Mouse (Mus musculus): ENCODE measurements around the gene Gse1. TPM values are rescaled to one million over a fixed set of nuclear protein-coding genes. Genes with fewer than 3 reads are reported as not detected.
A peak's percentile ranks its signal among the peaks of the same experiment; 100 is the strongest.

The Gse1 gene
- polyA plus RNA-seq, 1 experiment from 2014 or later: 20.7 TPM

- ATAC-seq (ENCODE audit: low FRiP score) (no peak), DNase-seq (ENCODE audit: low spot score, missing footprints) (no peak)
- H3K27ac ChIP-seq (ENCODE audit: low read depth, low read length): no peak overlapping the region
- no peaks in the 10 kb centered on the region for H3K9me3 ChIP-seq (ENCODE audit: control insufficient read depth, low read length)
- WGBS: 90% methylated on average over 11 of the region's 11 CpGs
- no peak overlapping the region for H3K4me2 ChIP-seq
- H3K27me3 ChIP-seq (ENCODE audit: control insufficient read depth, insufficient read depth, low read length): no peaks in the 10 kb centered on the region; the same call in 1 of the 2 replicates
- no peak overlapping the region for H3K9ac ChIP-seq (ENCODE audit: low read length)
- H3K36me3 ChIP-seq (ENCODE audit: control insufficient read depth, insufficient read depth, low read length): no peaks in the 10 kb centered on the region
- H3K4me3 ChIP-seq (ENCODE audit: low read depth, low read length): no peak overlapping the region
- peaks cover 36% of the 10 kb centered on the region for H3K4me1 ChIP-seq (ENCODE audit: control insufficient read depth, insufficient read depth, low read length)
Observed at GRCm38 (mm10) chr8:120478754-120479153, 250.5 kb downstream of the Gse1 start.

GRCm38 (mm10) chr8:120479691-120480090 is 251.4 kb downstream of the Gse1 start:
- ATAC-seq (ENCODE audit: low FRiP score) (no peak), DNase-seq (ENCODE audit: low spot score, missing footprints) (no peak)
- no peaks in the 10 kb centered on the region; the same call in 1 of the 2 replicates for H3K27me3 ChIP-seq (ENCODE audit: control insufficient read depth, insufficient read depth, low read length)
- no peak overlapping the region for H3K27ac ChIP-seq (ENCODE audit: low read depth, low read length)
- H3K36me3 ChIP-seq (ENCODE audit: control insufficient read depth, insufficient read depth, low read length): no peaks in the 10 kb centered on the region
- H3K4me2 ChIP-seq: no peak overlapping the region
- H3K4me3 ChIP-seq (ENCODE audit: low read depth, low read length): no peak overlapping the region
- WGBS: 84% methylated on average over 4 of the region's 4 CpGs
- H3K9me3 ChIP-seq (ENCODE audit: control insufficient read depth, low read length): no peaks in the 10 kb centered on the region
- H3K4me1 ChIP-seq (ENCODE audit: control insufficient read depth, insufficient read depth, low read length): peaks cover 33% of the 10 kb centered on the region
- H3K9ac ChIP-seq (ENCODE audit: low read length): no peak overlapping the region

- Histone ChIP-seq H3K36me3 (ENCODE audit: control insufficient read depth, insufficient read depth, low read length) (no peaks in the 10 kb centered on the region), H3K4me3 (ENCODE audit: low read depth, low read length) (no peak overlapping the region), H3K27ac (ENCODE audit: low read depth, low read length) (no peak overlapping the region), H3K4me2 (no peak overlapping the region), H3K27me3 (ENCODE audit: control insufficient read depth, insufficient read depth, low read length) (peaks cover 2% of the 10 kb centered on the region), H3K9me3 (ENCODE audit: control insufficient read depth, low read length) (no peaks in the 10 kb centered on the region), H3K4me1 (ENCODE audit: control insufficient read depth, insufficient read depth, low read length) (peaks cover 36% of the 10 kb centered on the region), H3K9ac (ENCODE audit: low read length) (no peak overlapping the region)
- WGBS: 80% methylated on average over 9 of the region's 9 CpGs
- ATAC-seq (ENCODE audit: low FRiP score) (no peak), DNase-seq (ENCODE audit: low spot score, missing footprints) (no peak)
Observed at GRCm38 (mm10) chr8:120482015-120482689, 253.9 kb downstream of the Gse1 start.

- 79% methylated on average over 6 of the region's 6 CpGs for WGBS
- peak overlapping the region; percentile 25; the same call in 1 of the 2 replicates for H3K9ac ChIP-seq (ENCODE audit: low read length)
Observed at GRCm38 (mm10) chr8:120484460-120484859, 256.2 kb downstream of the Gse1 start.

GRCm38 (mm10) chr8:120485116-120485515 is 256.9 kb downstream of the Gse1 start:
- Histone ChIP-seq H3K4me2 (no peak overlapping the region), H3K4me3 (ENCODE audit: low read depth, low read length) (no peak overlapping the region), H3K9me3 (ENCODE audit: control insufficient read depth, low read length) (no peaks in the 10 kb centered on the region), H3K4me1 (ENCODE audit: control insufficient read depth, insufficient read depth, low read length) (peaks cover 39% of the 10 kb centered on the region), H3K9ac (ENCODE audit: low read length) (no peak overlapping the region), H3K36me3 (ENCODE audit: control insufficient read depth, insufficient read depth, low read length) (no peaks in the 10 kb centered on the region), H3K27me3 (ENCODE audit: control insufficient read depth, insufficient read depth, low read length) (peaks cover 4% of the 10 kb centered on the region), H3K27ac (ENCODE audit: low read depth, low read length) (no peak overlapping the region)
- ATAC-seq (ENCODE audit: low FRiP score) (no peak), DNase-seq (ENCODE audit: low spot score, missing footprints) (peak; percentile 83)
- WGBS: 37% methylated on average over 6 of the region's 6 CpGs

More at GRCm38 (mm10) chr8:120484460-120484859, 256.2 kb downstream of the Gse1 start:
- Histone ChIP-seq H3K9me3 (ENCODE audit: control insufficient read depth, low read length) (no peaks in the 10 kb centered on the region), H3K4me3 (ENCODE audit: low read depth, low read length) (no peak overlapping the region), H3K27me3 (ENCODE audit: control insufficient read depth, insufficient read depth, low read length) (peaks cover 2% of the 10 kb centered on the region), H3K4me1 (ENCODE audit: control insufficient read depth, insufficient read depth, low read length) (peaks cover 36% of the 10 kb centered on the region), H3K36me3 (ENCODE audit: control insufficient read depth, insufficient read depth, low read length) (no peaks in the 10 kb centered on the region), H3K27ac (ENCODE audit: low read depth, low read length) (no peak overlapping the region), H3K4me2 (no peak overlapping the region)
- ATAC-seq (ENCODE audit: low FRiP score): no peak
- DNase-seq (ENCODE audit: low spot score, missing footprints): no peak

- H3K27me3 ChIP-seq (ENCODE audit: control insufficient read depth, insufficient read depth, low read length): peaks cover 7% of the 10 kb centered on the region
- ATAC-seq (ENCODE audit: low FRiP score): no peak
- peak overlapping the region; percentile 100 for H3K27ac ChIP-seq (ENCODE audit: low read depth, low read length)
- no peaks in the 10 kb centered on the region for H3K36me3 ChIP-seq (ENCODE audit: control insufficient read depth, insufficient read depth, low read length)
- WGBS: 19% methylated on average over 21 of the region's 21 CpGs
- DNase-seq (ENCODE audit: low spot score, missing footprints): peak; percentile 89
- H3K4me3 ChIP-seq (ENCODE audit: low read depth, low read length): peak overlapping the region; percentile 85; the same call in 1 of the 2 replicates
- peaks cover 46% of the 10 kb centered on the region for H3K4me1 ChIP-seq (ENCODE audit: control insufficient read depth, insufficient read depth, low read length)
- no peaks in the 10 kb centered on the region for H3K9me3 ChIP-seq (ENCODE audit: control insufficient read depth, low read length)
- peak overlapping the region; percentile 96 for H3K4me2 ChIP-seq
- peak overlapping the region; percentile 98 for H3K9ac ChIP-seq (ENCODE audit: low read length)
Observed at GRCm38 (mm10) chr8:120485551-120486476, 257.6 kb downstream of the Gse1 start.

- peak; percentile 35 for ATAC-seq (ENCODE audit: low FRiP score)
Observed at GRCm38 (mm10) chr8:120486477-120487376, 258.5 kb downstream of the Gse1 start.

GRCm38 (mm10) chr8:120487377-120487728 is 259.1 kb downstream of the Gse1 start:
- 0% methylated on average over 13 of the region's 34 CpGs for WGBS

More at GRCm38 (mm10) chr8:120486477-120487376, 258.5 kb downstream of the Gse1 start:
- H3K27me3 ChIP-seq (ENCODE audit: control insufficient read depth, insufficient read depth, low read length): peaks cover 15% of the 10 kb centered on the region
- peak overlapping the region; percentile 85 for H3K4me3 ChIP-seq (ENCODE audit: low read depth, low read length)
- H3K4me1 ChIP-seq (ENCODE audit: control insufficient read depth, insufficient read depth, low read length): peaks cover 52% of the 10 kb centered on the region
- H3K4me2 ChIP-seq: peak overlapping the region; percentile 96
- DNase-seq (ENCODE audit: low spot score, missing footprints): peak; percentile 98
- no peaks in the 10 kb centered on the region for H3K36me3 ChIP-seq (ENCODE audit: control insufficient read depth, insufficient read depth, low read length)
- under 1% methylated on average over 49 of the region's 50 CpGs for WGBS
- H3K9me3 ChIP-seq (ENCODE audit: control insufficient read depth, low read length): no peaks in the 10 kb centered on the region
- peak overlapping the region; percentile 100 for H3K27ac ChIP-seq (ENCODE audit: low read depth, low read length)
- peak overlapping the region; percentile 98 for H3K9ac ChIP-seq (ENCODE audit: low read length)

More at GRCm38 (mm10) chr8:120487377-120487728, 259.1 kb downstream of the Gse1 start:
- H3K9ac ChIP-seq (ENCODE audit: low read length): peak overlapping the region; percentile 98
- peak overlapping the region; percentile 96 for H3K4me2 ChIP-seq
- peaks cover 18% of the 10 kb centered on the region for H3K27me3 ChIP-seq (ENCODE audit: control insufficient read depth, insufficient read depth, low read length)
- DNase-seq (ENCODE audit: low spot score, missing footprints) (no peak), ATAC-seq (ENCODE audit: low FRiP score) (peak; percentile 50)
- H3K27ac ChIP-seq (ENCODE audit: low read depth, low read length): peak overlapping the region; percentile 100
- no peaks in the 10 kb centered on the region for H3K9me3 ChIP-seq (ENCODE audit: control insufficient read depth, low read length)
- H3K4me1 ChIP-seq (ENCODE audit: control insufficient read depth, insufficient read depth, low read length): peaks cover 58% of the 10 kb centered on the region
- peak overlapping the region; percentile 85 for H3K4me3 ChIP-seq (ENCODE audit: low read depth, low read length)
- no peaks in the 10 kb centered on the region for H3K36me3 ChIP-seq (ENCODE audit: control insufficient read depth, insufficient read depth, low read length)
